15 mouse cellular contexts compared by ENCODE assay signal in the genomic region with DNA sequence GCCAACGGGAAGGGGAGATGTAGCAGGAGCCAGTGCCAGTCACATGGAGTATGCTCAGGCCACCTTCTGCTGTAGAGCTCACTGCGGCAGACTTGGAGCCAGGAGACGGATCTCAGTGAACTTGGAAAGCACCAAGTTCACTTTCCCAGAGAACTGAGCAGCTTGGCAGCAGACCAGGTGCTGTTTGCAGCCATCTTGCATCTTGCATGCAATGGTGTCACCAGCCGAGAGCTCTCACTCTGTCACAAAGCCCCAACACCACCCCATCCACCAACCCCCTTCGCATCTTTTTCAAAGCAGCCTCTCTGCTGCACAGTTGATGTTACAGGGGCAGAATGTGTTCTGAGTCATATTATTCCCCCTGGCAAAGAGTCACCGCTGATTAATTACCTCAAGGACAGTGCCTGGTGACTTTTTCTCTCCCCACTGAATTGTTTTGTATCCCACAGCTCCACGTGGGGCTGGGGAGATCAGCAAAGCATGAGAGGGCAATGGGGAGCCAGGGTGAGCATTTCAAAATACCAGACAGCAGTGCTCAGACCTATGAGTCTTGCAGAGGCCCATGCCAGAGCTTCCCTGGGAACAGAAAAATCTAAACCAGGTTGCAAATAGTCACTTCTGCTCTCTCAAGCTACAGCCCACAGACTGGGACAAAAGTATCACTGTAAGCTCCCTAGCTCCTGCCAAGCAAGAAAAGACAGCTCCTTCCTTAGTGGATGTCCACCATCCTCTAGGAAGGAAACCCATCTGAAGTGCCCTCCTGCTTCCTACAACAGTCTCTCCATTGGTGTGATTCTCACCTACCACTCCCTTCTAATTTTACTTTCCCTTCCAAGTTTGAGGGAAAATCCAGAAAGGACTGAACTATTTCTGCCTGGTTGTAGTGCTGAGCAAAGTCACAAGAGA.
DNase-seq lines count a peak whose midpoint lies in the region; ATAC-seq and TF ChIP-seq lines count a peak whose summit lies in the region.
"Had no signal": no experiment of that assay in that cellular context is flagged by ENCODE, and none has a peak within 500 bp of the region (broad histone marks: within the 10 kb centered on the region; RNA-seq: fewer than 3 reads in every experiment).

No protein-coding gene starts in this region.

- no peak for ATAC-seq in activated CD4-positive, CD25-positive, alpha-beta regulatory T cell, adult 4 months
- ATAC-seq: CD4-positive, CD25-positive, alpha-beta regulatory T cell, adult 4 months; forebrain, embryonic 13.5 days had no signal

- peak; percentile 21 for DNase-seq in gastrocnemius, adult 2 months
- DNase-seq in gastrocnemius, postnatal 25 days, result no peak
- peak; percentile 50 for DNase-seq in testis, postnatal 10 days (ENCODE audit: low spot score)
- DNase-seq in testis, postnatal 14 days (ENCODE audit: low spot score), result no peak
- DNase-seq in cerebellum, postnatal 10 days, result peak; percentile 60 to 77
- DNase-seq in telencephalon, adult 2 months (ENCODE audit: low read depth, low spot score), result peak; percentile 43
- DNase-seq in spleen, adult 12 weeks (ENCODE audit: low spot score), result no peak
- DNase-seq: heart, postnatal 36 days; kidney, adult 18-20 months had no signal

- no peak overlapping the region for H3K4me3 ChIP-seq in gastrocnemius, adult 2 months
- H3K4me3 ChIP-seq: embryonic facial prominence, embryonic 10.5 days; forebrain, embryonic 13.5 days; layer of hippocampus, adult 2 months; neural tube, embryonic 12.5 days had no signal

- intact Hi-C loops in gastrocnemius, adult 2 months (cut with DNase I), result no loop called here

- no peak overlapping the region for H3K27ac ChIP-seq in gastrocnemius, adult 2 months
- H3K27ac ChIP-seq: embryonic facial prominence, embryonic 10.5 days; forebrain, embryonic 13.5 days; layer of hippocampus, adult 2 months; neural tube, embryonic 12.5 days had no signal

- no peak for TF ChIP-seq CTCF in gastrocnemius, adult 2 months (IDR thresholded peaks at IDR 0.05)

Comparison
In these comparisons a context has a peak if more than half of its experiments do, and no peak if none do; other contexts are left out.
1. DNase-seq: peak in gastrocnemius, adult 2 months (single experiment), testis, postnatal 10 days (single experiment), cerebellum, postnatal 10 days (2 of 2) and telencephalon, adult 2 months (single experiment); none in gastrocnemius, postnatal 25 days (single experiment), testis, postnatal 14 days (single experiment) and spleen, adult 12 weeks (single experiment).